Mouse (Mus musculus) liver, embryonic 14.5 days (tissue): ENCODE data around the gene Pcdh19.

Experiments
- CTCF ChIP-seq: IDR thresholded peaks from 2 replicates; pipeline ENCODE4 v1.5.1; 2016; ENCODE audit warnings: antibody characterized with exemption, low read depth, control low read depth
- EP300 ChIP-seq: IDR thresholded peaks from 2 replicates; pipeline ENCODE4 v1.6.1; 2016; ENCODE audit warnings: antibody characterized with exemption, low read depth

GRCm38 (mm10) chrX:133689576-133690250 lies 926 bp upstream of the Pcdh19 start:
- no peak for TF ChIP-seq CTCF
- TF ChIP-seq EP300 = no peak
